In genomic region chr2:166713690-166714426, GRCm38 (mm10) we compare ENCODE assay signal across 8 mouse cellular contexts. TPM values are rescaled to one million over a fixed set of nuclear protein-coding genes. Genes with fewer than 3 reads are reported as not detected.
DNase-seq lines count a peak whose midpoint lies in the region; ATAC-seq and TF ChIP-seq lines count a peak whose summit lies in the region.

Gene Prex1, minus strand, starts transcription at chr2:166713832.

- H3K4me3 ChIP-seq in limb, embryonic 13.5 days: peak within 1 kb of the TSS; percentile 78
- H3K4me3 ChIP-seq in midbrain, embryonic 15.5 days: peak within 1 kb of the TSS; percentile 76

- H3K4me2 ChIP-seq in limb, embryonic 13.5 days (replicated peaks): peak within 1 kb of the TSS; percentile 93
- H3K4me2 ChIP-seq in midbrain, embryonic 15.5 days: peak within 1 kb of the TSS; percentile 66

- peaks cover 35% of the 10 kb centered on the region for H3K4me1 ChIP-seq in limb, embryonic 13.5 days
- H3K4me1 ChIP-seq in midbrain, embryonic 15.5 days: peaks cover 24% of the 10 kb centered on the region

- peak within 1 kb of the TSS; percentile 67 for H3K27ac ChIP-seq in limb, embryonic 13.5 days
- H3K27ac ChIP-seq in midbrain, embryonic 15.5 days: peak within 1 kb of the TSS; percentile 48

- peak; percentile 83 for TF ChIP-seq POLR2A in brain, embryonic 14.5 days (IDR thresholded peaks at IDR 0.05; ENCODE audit: borderline replicate concordance, extremely low read depth, insufficient read depth, insufficient read length, poor library complexity, severe bottlenecking)

- TF ChIP-seq CTCF in brain, embryonic 14.5 days (IDR thresholded peaks at IDR 0.05; ENCODE audit: borderline replicate concordance, extremely low read depth, insufficient read depth, insufficient read length): no peak

- DNase-seq in B cell, adult 2 months: peak; percentile 100
- peak; percentile 99 for DNase-seq in brain, embryonic 14.5 days (ENCODE audit: low read depth)
- peak; percentile 91 to 96 for DNase-seq in heart, adult 9 months (ENCODE audit: low spot score in 2 of 2)
- peak; percentile 98 for DNase-seq in kidney, adult 9 months
- peak; percentile 99 to 100 for DNase-seq in spleen, adult 18-20 months

- under 1% methylated on average over 67 of the region's 69 CpGs for WGBS in limb, embryonic 13.5 days
- WGBS in midbrain, embryonic 15.5 days: under 1% methylated on average over 68 of the region's 69 CpGs

- H3K9ac ChIP-seq in limb, embryonic 13.5 days: peak within 1 kb of the TSS; percentile 81
- H3K9ac ChIP-seq in midbrain, embryonic 15.5 days: peak within 1 kb of the TSS; percentile 44

- no peaks in the 10 kb centered on the region for H3K27me3 ChIP-seq in limb, embryonic 13.5 days
- H3K27me3 ChIP-seq in midbrain, embryonic 15.5 days (replicated peaks): no peaks in the 10 kb centered on the region

- H3K9me3 ChIP-seq in limb, embryonic 13.5 days: no peaks in the 10 kb centered on the region
- no peaks in the 10 kb centered on the region for H3K9me3 ChIP-seq in midbrain, embryonic 15.5 days

- H3K36me3 ChIP-seq in limb, embryonic 13.5 days: no peaks in the 10 kb centered on the region
- H3K36me3 ChIP-seq in midbrain, embryonic 15.5 days (replicated peaks): no peaks in the 10 kb centered on the region

- ATAC-seq in erythroblast, adult 5-6 weeks (replicated peaks; ENCODE audit: low FRiP score, poor library complexity, severe bottlenecking): peak; percentile 87
- peak; percentile 92 for ATAC-seq in limb, embryonic 13.5 days (ENCODE audit: low FRiP score, low read depth)
- ATAC-seq in midbrain, embryonic 15.5 days (replicated peaks): peak; percentile 92

RNA-seq across cellular contexts. Expression of gene Prex1, which starts in this region (rescaled TPM):
- 49.4 and 55.7 TPM in 2 replicates for polyA plus RNA-seq in brain, embryonic 14.5 days (2012; rRNA removed)
- total RNA-seq in erythroblast, adult 5-6 weeks (2015; ENCODE audit: low replicate concordance): 15.9 and 26.5 TPM in 2 replicates
- 19.8 and 35.4 TPM in 2 replicates for total RNA-seq in erythroblast, adult 5-6 weeks (2017; ENCODE audit: low replicate concordance)
- polyA plus RNA-seq in limb, embryonic 13.5 days (2015; fragmentation: Nextera tagmentation; extraction: Ambion mirVana): 18.8 and 19.4 TPM in 2 replicates
- polyA plus RNA-seq in midbrain, embryonic 15.5 days (2015; fragmentation: Nextera tagmentation; extraction: Ambion mirVana): 20.6 and 22.0 TPM in 2 replicates

Comparison
In these comparisons a context has a peak if more than half of its experiments do, and no peak if none do; other contexts are left out.
1. Peak in every context shown above with its lines: DNase-seq, ATAC-seq, H3K4me3 ChIP-seq and H3K27ac ChIP-seq.